Mouse (Mus musculus) olfactory bulb, adult 2 months (tissue): ENCODE results near the gene Nsun2. TPM values are rescaled to one million over a fixed set of nuclear protein-coding genes. Genes with fewer than 3 reads are reported as not detected.

Experiments used
- H3K27ac ChIP-seq: fragments of 200-500 bp; 2 replicates; pipeline ENCODE4 v1.5.1; 2012; ENCODE audit warnings: low read depth, low read length; ENCODE audit not compliant: insufficient read depth
- H3K4me1 ChIP-seq: fragments of 200-500 bp; 2 replicates; pipeline ENCODE4 v1.6.1; 2012; ENCODE audit warnings: low read length; ENCODE audit not compliant: control insufficient read depth, insufficient read depth
- H3K4me3 ChIP-seq: fragments of 200-500 bp; 2 replicates; pipeline ENCODE4 v1.5.1; 2012; ENCODE audit warnings: mild to moderate bottlenecking, low read depth, low read length, moderate library complexity; ENCODE audit not compliant: insufficient read depth
- CTCF ChIP-seq: fragments of 200-500 bp; IDR thresholded peaks from 2 replicates; pipeline ENCODE4 v1.5.1; 2012; ENCODE audit warnings: low read depth, mild to moderate bottlenecking, low read length, moderate library complexity; ENCODE audit not compliant: insufficient read depth
- POLR2A ChIP-seq: fragments of 200-500 bp; IDR thresholded peaks from 2 replicates; pipeline ENCODE4 v1.6.1; 2012; ENCODE audit warnings: mild to moderate bottlenecking, low read depth, low read length, moderate library complexity; ENCODE audit not compliant: insufficient read depth
- WGBS: fragments of 180-500 bp; shearing (Covaris S2); methylation state at CpG from one replicate; pipeline ENCODE4 v1.1.7; 2018; 5-methylcytosine and 5-hydroxymethylcytosine counted together
- polyA plus RNA-seq: library from polyadenylated mRNA; stranded (reverse); fragments of >200 nt; gene quantifications from 2 replicates; pipeline ENCODE4 v1.2.4, GENCODE M21; 2012; ENCODE audit warnings: low replicate concordance; ENCODE audit not compliant: missing spikeins, insufficient read depth, insufficient read length

Gene Nsun2
- polyA plus RNA-seq, 1 experiment, result not detected

DNA sequence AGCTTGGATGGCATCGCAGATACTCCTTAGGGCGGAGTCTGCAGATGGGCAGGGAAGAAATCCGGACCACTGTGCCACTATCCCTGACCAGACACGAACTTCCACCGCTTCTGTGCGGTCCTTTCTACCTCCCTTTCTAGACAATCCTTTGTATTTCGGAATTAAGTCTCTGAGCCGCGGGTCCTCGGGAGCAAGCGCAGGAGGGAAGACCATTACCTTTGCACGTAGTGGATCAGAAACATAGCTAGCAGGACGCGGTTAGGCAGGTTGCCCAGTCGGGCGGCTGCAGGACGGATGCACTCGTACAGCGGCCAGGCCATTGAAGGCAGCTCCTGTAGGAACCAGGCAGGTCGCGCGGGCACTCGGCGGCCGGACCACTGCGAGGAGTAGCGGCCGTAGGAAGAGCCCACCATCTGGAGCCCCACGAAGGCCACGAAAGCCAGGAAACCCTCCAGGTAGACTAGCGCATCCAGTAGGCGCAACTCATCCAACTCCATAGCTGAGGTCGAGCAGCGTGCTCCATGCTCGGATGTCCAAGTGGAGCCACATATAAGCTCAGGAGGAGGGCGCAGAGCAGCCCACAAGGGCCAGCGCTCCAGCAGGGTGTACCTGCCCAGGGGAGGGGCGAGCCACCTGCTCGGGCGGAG, 77.3 kb downstream of the Nsun2 start:
- H3K4me3 ChIP-seq, result peak overlapping the region; percentile 99
- peaks cover 4% of the 10 kb centered on the region; the same call in 1 of the 2 replicates for H3K4me1 ChIP-seq
- WGBS, result under 1% methylated on average over 40 of the region's 40 CpGs
- no peak for TF ChIP-seq CTCF
- no peak overlapping the region for H3K27ac ChIP-seq

DNA sequence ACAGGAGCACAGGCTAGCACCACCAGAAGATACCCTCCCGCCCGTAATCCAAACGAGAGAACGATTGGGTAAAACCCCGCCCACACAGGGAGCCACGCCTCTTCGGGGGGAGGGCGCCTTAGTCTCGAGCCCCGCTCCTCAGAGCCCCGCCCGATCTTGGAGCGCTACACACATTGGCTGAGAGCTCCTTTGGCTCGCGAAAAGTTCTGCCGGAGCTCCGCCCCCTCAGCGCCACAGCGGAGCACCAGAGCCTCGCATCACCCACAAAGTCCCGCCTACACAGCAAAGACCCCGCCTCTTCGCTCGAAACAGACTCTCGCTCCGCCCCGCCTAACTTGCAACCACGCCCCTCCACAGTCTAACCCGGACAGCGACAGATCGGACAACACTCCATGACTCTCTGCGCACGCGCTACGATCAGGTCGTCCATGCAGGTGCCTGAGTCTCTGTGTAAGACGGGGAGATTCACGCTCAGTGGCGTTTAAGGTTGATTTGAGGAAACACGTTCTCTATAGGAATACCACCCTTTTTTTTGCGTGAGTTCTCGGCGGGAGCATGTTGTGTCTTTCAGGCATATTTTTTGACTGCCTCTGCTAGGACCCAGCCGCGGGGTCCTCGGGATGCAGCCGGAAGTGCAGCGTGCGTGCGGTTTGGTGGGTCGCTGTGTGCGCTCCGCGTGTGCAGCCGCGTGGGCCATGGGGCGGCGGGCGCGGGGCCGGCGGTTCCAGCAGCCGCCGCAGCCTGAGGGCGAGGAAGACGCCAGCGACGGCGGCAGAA, 78.0 kb downstream of the Nsun2 start, which contains the start of gene Srd5a1:
Gene Srd5a1 (minus strand): TSS at position 45 of the 777 bp plus-strand sequence.
- Histone ChIP-seq H3K4me1 (peaks cover 4% of the 10 kb centered on the region; the same call in 1 of the 2 replicates), H3K4me3 (peak within 1 kb of the TSS; percentile 99), H3K27ac (peak within 1 kb of the TSS; percentile 99)
- TF ChIP-seq POLR2A (peak; percentile 46; the same call in 1 of the 2 replicates), CTCF (no peak)
- WGBS, result under 1% methylated on average over 69 of the region's 69 CpGs

- Histone ChIP-seq H3K4me3 (peak overlapping the region; percentile 99), H3K27ac (no peak overlapping the region; the same call in 1 of the 2 replicates), H3K4me1 (peaks cover 4% of the 10 kb centered on the region; the same call in 1 of the 2 replicates)
- TF ChIP-seq CTCF, result no peak
- TF ChIP-seq POLR2A, result no peak
- under 1% methylated on average over 24 of the region's 24 CpGs for WGBS
Observed at GRCm38 (mm10) chr13:69612175-69612544, 78.6 kb downstream of the Nsun2 start.

DNA sequence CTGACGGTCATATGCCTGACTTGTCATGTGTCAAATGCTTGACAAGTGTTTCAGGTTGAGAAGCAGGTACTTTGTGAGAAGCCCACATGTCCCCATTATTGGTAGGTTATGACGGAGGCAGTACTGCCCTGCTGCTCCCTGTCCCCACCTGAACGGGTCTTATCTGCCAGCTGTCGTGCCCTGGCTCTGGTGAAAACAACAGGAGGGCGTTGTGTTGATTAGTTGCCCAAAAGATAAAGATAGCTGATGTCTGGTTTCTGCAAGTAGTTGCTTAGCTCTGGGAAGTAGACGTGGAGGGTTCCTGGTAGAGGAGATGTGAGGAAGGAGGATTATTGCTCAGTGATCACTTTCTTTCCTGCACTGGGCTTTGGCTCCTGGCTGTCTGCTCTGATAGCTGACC, 83.2 kb downstream of the Nsun2 start:
- TF ChIP-seq CTCF (no peak), POLR2A (no peak)

DNA sequence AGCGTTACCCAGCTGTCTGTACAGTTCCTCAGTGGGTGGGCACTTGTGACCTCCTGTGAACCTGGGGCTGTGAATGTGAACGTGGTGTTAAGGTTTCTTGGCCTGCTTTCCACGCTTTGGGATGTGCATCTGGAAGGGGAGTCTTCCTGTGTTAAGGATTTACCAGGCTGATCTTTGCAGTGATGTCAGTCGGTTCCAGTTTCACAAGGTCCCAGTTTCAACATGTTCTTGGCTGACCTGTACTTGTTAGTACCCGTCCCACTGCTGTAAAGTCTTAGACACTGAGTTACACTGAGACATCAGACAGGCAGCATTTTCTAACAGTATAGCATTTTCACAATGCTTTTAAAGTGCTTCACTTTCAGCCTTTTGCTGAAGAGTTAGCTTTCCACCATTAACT, 90.3 kb downstream of the Nsun2 start:
- TF ChIP-seq CTCF, result no peak
- no peak for TF ChIP-seq POLR2A
- 63% methylated on average over 5 of the region's 5 CpGs for WGBS
- no peak overlapping the region for H3K27ac ChIP-seq
- H3K4me3 ChIP-seq, result no peak overlapping the region
- H3K4me1 ChIP-seq, result no peaks in the 10 kb centered on the region

More for the DNA sequence above, 83.2 kb downstream of the Nsun2 start:
- Histone ChIP-seq H3K27ac (no peak overlapping the region), H3K4me3 (no peak overlapping the region), H3K4me1 (no peaks in the 10 kb centered on the region)
- WGBS, result 95% methylated on average over 6 of the region's 6 CpGs

DNA sequence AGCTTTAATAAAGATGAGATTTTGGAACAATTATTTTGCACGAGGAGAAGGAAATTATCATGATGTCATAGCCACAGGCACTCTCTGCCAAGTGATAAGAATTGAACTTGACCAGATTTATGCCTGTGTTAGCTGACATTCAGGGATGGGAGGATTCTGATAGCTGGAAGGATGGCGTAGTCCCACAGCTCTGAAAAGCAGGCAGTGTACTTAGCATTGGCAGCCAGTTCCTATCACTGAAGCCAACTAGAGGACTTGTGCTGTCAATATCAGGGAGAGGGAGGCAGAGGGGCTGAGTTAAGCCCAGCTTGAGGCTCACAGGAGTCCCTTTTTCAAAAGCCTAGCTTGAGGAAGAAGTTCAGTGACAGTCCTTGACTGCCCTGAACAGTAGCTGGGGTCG, 91.0 kb downstream of the Nsun2 start:
- 82% methylated on average over 3 of the region's 3 CpGs for WGBS
- H3K27ac ChIP-seq, result no peak overlapping the region
- no peaks in the 10 kb centered on the region for H3K4me1 ChIP-seq
- H3K4me3 ChIP-seq, result no peak overlapping the region
- TF ChIP-seq CTCF, result no peak
- no peak for TF ChIP-seq POLR2A

DNA sequence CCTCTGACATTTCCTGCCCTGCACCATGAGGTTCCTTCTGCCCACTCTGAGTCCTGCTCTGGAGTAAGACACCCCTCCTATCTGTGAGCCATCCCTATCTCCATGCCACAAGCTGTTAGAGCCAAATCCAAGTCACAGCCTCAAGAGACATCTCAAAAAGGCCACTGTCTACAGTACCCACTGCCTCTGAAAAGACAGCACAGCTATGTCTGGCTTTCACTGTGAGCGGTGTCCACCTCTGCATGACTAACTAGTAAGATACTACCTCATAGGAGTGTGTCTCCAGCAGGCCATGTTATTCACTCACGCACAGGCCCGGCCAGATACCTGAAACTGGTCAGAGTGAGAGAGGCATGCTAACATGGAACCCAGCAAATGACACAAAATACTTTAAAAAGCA, 94.4 kb downstream of the Nsun2 start:
- Histone ChIP-seq H3K4me1 (no peaks in the 10 kb centered on the region), H3K27ac (no peak overlapping the region), H3K4me3 (no peak overlapping the region)
- WGBS, result 97% methylated on average over 3 of the region's 3 CpGs
- TF ChIP-seq CTCF, result no peak
- TF ChIP-seq POLR2A, result no peak

GRCm38 (mm10) chr13:69630576-69630975, 97.0 kb downstream of the Nsun2 start:
- Histone ChIP-seq H3K27ac (no peak overlapping the region), H3K4me1 (no peaks in the 10 kb centered on the region), H3K4me3 (no peak overlapping the region)
- WGBS, result 77% methylated on average over 8 of the region's 8 CpGs
- TF ChIP-seq CTCF (no peak), POLR2A (no peak)

DNA sequence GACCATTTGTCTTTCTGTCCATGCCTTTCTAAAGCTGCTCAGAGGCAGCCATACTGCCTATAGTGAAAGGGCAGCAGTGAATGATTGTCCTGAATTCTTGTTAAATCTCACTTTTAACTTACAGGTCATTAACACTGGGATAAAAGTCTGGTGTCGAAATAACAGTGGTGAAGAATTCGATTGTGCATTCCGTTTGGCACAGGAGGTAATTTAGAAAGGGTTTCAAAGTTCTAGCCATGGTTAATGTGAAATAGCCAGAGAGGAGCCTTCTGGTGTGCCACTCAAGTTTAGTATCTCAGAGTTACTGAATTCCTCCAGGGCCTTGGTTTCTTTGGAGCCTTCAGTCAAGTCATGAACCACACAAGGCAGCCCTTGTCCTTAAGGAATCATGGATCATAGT, 97.6 kb downstream of the Nsun2 start:
- 92% methylated on average over 3 of the region's 3 CpGs for WGBS
- H3K4me1 ChIP-seq, result no peaks in the 10 kb centered on the region
- TF ChIP-seq POLR2A (no peak), CTCF (no peak)
- no peak overlapping the region for H3K4me3 ChIP-seq
- no peak overlapping the region for H3K27ac ChIP-seq
